Mouse (Mus musculus): ENCODE measurements around the gene Abcb11. TPM values are rescaled to one million over a fixed set of nuclear protein-coding genes. Genes with fewer than 3 reads are reported as not detected.
"Not testable (repeated sequence)": the region's sequence is repeated elsewhere in the genome, so short reads cannot be mapped to it uniquely, and the experiment has no call there.

Gene Abcb11
- polyA plus RNA-seq, 1 experiment from 2014 or later = 0.17 TPM

- Histone ChIP-seq H3K4me2 (no peak overlapping the region), H3K9ac (replicated peaks) (no peak overlapping the region), H3K27me3 (replicated peaks) (no peaks in the 10 kb centered on the region), H3K4me1 (no peaks in the 10 kb centered on the region), H3K27ac (replicated peaks) (no peak overlapping the region), H3K36me3 (no peaks in the 10 kb centered on the region), H3K9me3 (replicated peaks) (no peaks in the 10 kb centered on the region), H3K4me3 (replicated peaks) (no peak overlapping the region)
- 78% methylated on average over 5 of the region's 5 CpGs for WGBS
- ATAC-seq (ENCODE audit: low FRiP score) = no peak
Measured at GRCm38 (mm10) chr2:69328509-69329163, 13.8 kb downstream of the Abcb11 start.

- no peak for ATAC-seq (ENCODE audit: low FRiP score)
- no peaks in the 10 kb centered on the region for H3K27me3 ChIP-seq (replicated peaks)
- no peak overlapping the region for H3K27ac ChIP-seq (replicated peaks)
- H3K4me3 ChIP-seq (replicated peaks) = no peak overlapping the region
- no peak overlapping the region for H3K9ac ChIP-seq (replicated peaks)
- WGBS = 85% methylated on average over 5 of the region's 5 CpGs
- no peaks in the 10 kb centered on the region for H3K9me3 ChIP-seq (replicated peaks)
- H3K36me3 ChIP-seq = no peaks in the 10 kb centered on the region
- H3K4me1 ChIP-seq = no peaks in the 10 kb centered on the region
- H3K4me2 ChIP-seq = no peak overlapping the region
Measured at GRCm38 (mm10) chr2:69324881-69325660, 17.3 kb downstream of the Abcb11 start.

GRCm38 (mm10) chr2:69323018-69323417, 19.4 kb downstream of the Abcb11 start:
- Histone ChIP-seq H3K4me1 (no peaks in the 10 kb centered on the region), H3K27me3 (replicated peaks) (no peaks in the 10 kb centered on the region), H3K9me3 (replicated peaks) (no peaks in the 10 kb centered on the region), H3K4me3 (replicated peaks) (no peak overlapping the region), H3K36me3 (no peaks in the 10 kb centered on the region), H3K27ac (replicated peaks) (no peak overlapping the region), H3K4me2 (no peak overlapping the region), H3K9ac (replicated peaks) (no peak overlapping the region)
- WGBS = 87% methylated on average over 4 of the region's 4 CpGs
- ATAC-seq (ENCODE audit: low FRiP score) = no peak

- H3K4me1 ChIP-seq = no peaks in the 10 kb centered on the region
- ATAC-seq (ENCODE audit: low FRiP score) = no peak
- no peak overlapping the region for H3K27ac ChIP-seq (replicated peaks)
- H3K4me3 ChIP-seq (replicated peaks) = no peak overlapping the region
- H3K4me2 ChIP-seq = no peak overlapping the region
- H3K9ac ChIP-seq (replicated peaks) = no peak overlapping the region
- no peaks in the 10 kb centered on the region for H3K36me3 ChIP-seq
- 80% methylated on average over 5 of the region's 5 CpGs for WGBS
- no peaks in the 10 kb centered on the region for H3K9me3 ChIP-seq (replicated peaks)
- no peaks in the 10 kb centered on the region for H3K27me3 ChIP-seq (replicated peaks)
Measured at GRCm38 (mm10) chr2:69321457-69321856, 21.0 kb downstream of the Abcb11 start.

- H3K9me3 ChIP-seq (replicated peaks) = no peaks in the 10 kb centered on the region
- H3K4me2 ChIP-seq = no peak overlapping the region
- no peaks in the 10 kb centered on the region for H3K4me1 ChIP-seq
- H3K4me3 ChIP-seq (replicated peaks) = no peak overlapping the region
- H3K27me3 ChIP-seq (replicated peaks) = no peaks in the 10 kb centered on the region
- no peak overlapping the region for H3K9ac ChIP-seq (replicated peaks)
- H3K36me3 ChIP-seq = no peaks in the 10 kb centered on the region
- H3K27ac ChIP-seq (replicated peaks) = no peak overlapping the region
- WGBS = 97% methylated on average over 4 of the region's 4 CpGs
- ATAC-seq (ENCODE audit: low FRiP score) = no peak
Measured at GRCm38 (mm10) chr2:69311337-69311736, 31.1 kb downstream of the Abcb11 start.

- H3K27me3 ChIP-seq (replicated peaks) = no peaks in the 10 kb centered on the region
- no peak overlapping the region for H3K4me2 ChIP-seq
- no peak overlapping the region for H3K4me3 ChIP-seq (replicated peaks)
- H3K9ac ChIP-seq (replicated peaks) = no peak overlapping the region
- no peaks in the 10 kb centered on the region for H3K4me1 ChIP-seq
- WGBS = 68% methylated on average over 6 of the region's 6 CpGs
- H3K36me3 ChIP-seq = no peaks in the 10 kb centered on the region
- H3K27ac ChIP-seq (replicated peaks) = no peak overlapping the region
- H3K9me3 ChIP-seq (replicated peaks) = no peaks in the 10 kb centered on the region
- ATAC-seq (ENCODE audit: low FRiP score) = no peak
Measured at GRCm38 (mm10) chr2:69308136-69308535, 34.3 kb downstream of the Abcb11 start.

GRCm38 (mm10) chr2:69300568-69300967, 41.8 kb downstream of the Abcb11 start:
- not testable (repeated sequence) for H3K36me3 ChIP-seq; H3K4me1 ChIP-seq; H3K9me3 ChIP-seq (replicated peaks); H3K27me3 ChIP-seq (replicated peaks); H3K4me2 ChIP-seq; ATAC-seq (ENCODE audit: low FRiP score); H3K27ac ChIP-seq (replicated peaks); H3K4me3 ChIP-seq (replicated peaks); H3K9ac ChIP-seq (replicated peaks)
- 87% methylated on average over 6 of the region's 6 CpGs for WGBS

GRCm38 (mm10) chr2:69294508-69294907, 47.9 kb downstream of the Abcb11 start:
- no peak overlapping the region for H3K4me2 ChIP-seq
- no peak overlapping the region for H3K9ac ChIP-seq (replicated peaks)
- H3K4me3 ChIP-seq (replicated peaks) = no peak overlapping the region
- H3K27me3 ChIP-seq (replicated peaks) = no peaks in the 10 kb centered on the region
- H3K4me1 ChIP-seq = no peaks in the 10 kb centered on the region
- ATAC-seq (ENCODE audit: low FRiP score) = no peak
- no peaks in the 10 kb centered on the region for H3K9me3 ChIP-seq (replicated peaks)
- no peaks in the 10 kb centered on the region for H3K36me3 ChIP-seq
- H3K27ac ChIP-seq (replicated peaks) = no peak overlapping the region

GRCm38 (mm10) chr2:69288989-69289388, 53.4 kb downstream of the Abcb11 start:
- Histone ChIP-seq H3K9ac (replicated peaks) (no peak overlapping the region), H3K27ac (replicated peaks) (no peak overlapping the region), H3K4me2 (no peak overlapping the region), H3K9me3 (replicated peaks) (no peaks in the 10 kb centered on the region), H3K27me3 (replicated peaks) (no peaks in the 10 kb centered on the region), H3K36me3 (no peaks in the 10 kb centered on the region), H3K4me3 (replicated peaks) (no peak overlapping the region), H3K4me1 (no peaks in the 10 kb centered on the region)
- 74% methylated on average over 5 of the region's 5 CpGs for WGBS
- ATAC-seq (ENCODE audit: low FRiP score) = no peak

GRCm38 (mm10) chr2:69275875-69276274, 66.5 kb downstream of the Abcb11 start:
- Histone ChIP-seq H3K9me3 (replicated peaks) (no peaks in the 10 kb centered on the region), H3K9ac (replicated peaks) (no peak overlapping the region), H3K36me3 (no peaks in the 10 kb centered on the region), H3K4me3 (replicated peaks) (no peak overlapping the region), H3K4me2 (no peak overlapping the region), H3K4me1 (no peaks in the 10 kb centered on the region), H3K27me3 (replicated peaks) (no peaks in the 10 kb centered on the region), H3K27ac (replicated peaks) (no peak overlapping the region)
- WGBS = 4% methylated on average over 1 of the region's 1 CpGs
- no peak for ATAC-seq (ENCODE audit: low FRiP score)

GRCm38 (mm10) chr2:69264069-69264618, 78.3 kb downstream of the Abcb11 start:
- H3K9ac ChIP-seq (replicated peaks) = no peak overlapping the region
- H3K9me3 ChIP-seq (replicated peaks) = no peaks in the 10 kb centered on the region
- no peak for ATAC-seq (ENCODE audit: low FRiP score)
- no peak overlapping the region for H3K27ac ChIP-seq (replicated peaks)
- no peak overlapping the region for H3K4me2 ChIP-seq
- no peaks in the 10 kb centered on the region for H3K27me3 ChIP-seq (replicated peaks)
- no peaks in the 10 kb centered on the region for H3K36me3 ChIP-seq
- H3K4me3 ChIP-seq (replicated peaks) = no peak overlapping the region
- H3K4me1 ChIP-seq = no peaks in the 10 kb centered on the region

- no peak overlapping the region for H3K9ac ChIP-seq (replicated peaks)
- H3K27me3 ChIP-seq (replicated peaks) = no peaks in the 10 kb centered on the region
- 73% methylated on average over 16 of the region's 16 CpGs for WGBS
- H3K27ac ChIP-seq (replicated peaks) = no peak overlapping the region
- H3K9me3 ChIP-seq (replicated peaks) = no peaks in the 10 kb centered on the region
- no peaks in the 10 kb centered on the region for H3K36me3 ChIP-seq
- no peak for ATAC-seq (ENCODE audit: low FRiP score)
- no peak overlapping the region for H3K4me2 ChIP-seq
- H3K4me3 ChIP-seq (replicated peaks) = no peak overlapping the region
- no peaks in the 10 kb centered on the region for H3K4me1 ChIP-seq
Measured at GRCm38 (mm10) chr2:69248221-69248755, 94.1 kb downstream of the Abcb11 start.
